Mouse (Mus musculus) G1E (cell line): ENCODE measurements around the gene Golga5.

Source experiments
- CTCF ChIP-seq: IDR thresholded peaks from 2 replicates; pipeline ENCODE4 v1.5.1; 2012; ENCODE audit warnings: low read depth, low read length, inconsistent platforms, mixed read lengths
- TAL1 ChIP-seq: conservative IDR thresholded peaks from 2 replicates; pipeline ENCODE4 v1.6.1; 2012; ENCODE audit warnings: low read depth, low read length, inconsistent platforms, mixed read lengths

DNA sequence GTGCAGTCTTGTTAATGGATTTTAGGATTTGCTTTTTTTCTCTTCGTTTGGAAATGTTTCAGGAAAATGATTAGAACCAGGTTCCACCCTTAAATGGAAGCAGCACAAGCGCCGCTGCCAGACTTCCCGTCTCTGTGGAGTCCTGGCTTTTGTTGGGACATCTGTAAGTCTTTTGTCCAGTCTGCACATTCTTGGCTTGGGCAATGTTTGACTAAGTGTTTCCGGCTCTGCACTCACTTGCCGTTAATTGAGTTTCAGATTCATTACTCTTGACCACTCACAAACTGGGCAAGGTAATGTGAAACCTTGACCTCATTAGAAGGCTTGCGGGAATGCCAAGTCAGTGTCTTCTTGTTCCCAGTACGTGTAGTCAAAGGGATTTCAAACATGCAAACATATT, 29.8 kb downstream of the Golga5 start:
- TF ChIP-seq CTCF (no peak), TAL1 (no peak)
